Mouse (Mus musculus) heart, adult 2 months (tissue): ENCODE measurements around the gene Entpd3. TPM values are rescaled to one million over a fixed set of nuclear protein-coding genes. Genes with fewer than 3 reads are reported as not detected.
A peak's percentile ranks its signal among the peaks of the same experiment; 100 is the strongest.

ENCODE experiments used
- DNase-seq, 2 experiments: peaks; one replicate each; pipeline ENCODE4 v3.0.0; 2021
- H3K27ac ChIP-seq: fragments of 200-600 bp; 2 replicates; pipeline ENCODE4 v1.8.1; 2022
- H3K27me3 ChIP-seq: fragments of 200-500 bp; 2 replicates; pipeline ENCODE4 v1.6.1; 2012; ENCODE audit warnings: mild to moderate bottlenecking, low read length, inconsistent platforms, mixed read lengths; ENCODE audit not compliant: control insufficient read depth, insufficient read depth
- H3K36me3 ChIP-seq: fragments of 200-500 bp; 2 replicates; pipeline ENCODE4 v1.6.1; 2012; ENCODE audit warnings: low read length, inconsistent platforms; ENCODE audit not compliant: control insufficient read depth, insufficient read depth
- H3K4me1 ChIP-seq: fragments of 200-500 bp; 2 replicates; pipeline ENCODE4 v1.6.1; 2011; ENCODE audit warnings: low read length; ENCODE audit not compliant: control insufficient read depth, insufficient read depth
- H3K4me3 ChIP-seq: fragments of 200-600 bp; 2 replicates; pipeline ENCODE4 v1.8.1; 2022
- H3K79me2 ChIP-seq: fragments of 200-500 bp; replicated peaks from 2 replicates; pipeline ENCODE4 v1.6.1; 2012; ENCODE audit warnings: mild to moderate bottlenecking, inconsistent platforms, low read length, moderate library complexity, mixed read lengths; ENCODE audit not compliant: control insufficient read depth, insufficient read depth
- H3K9ac ChIP-seq: fragments of 200-500 bp; 2 replicates; pipeline ENCODE4 v1.6.1; 2012; ENCODE audit warnings: low read depth, mild to moderate bottlenecking, control low read depth, inconsistent platforms, low read length, mixed read lengths
- CTCF ChIP-seq: fragments of 200-600 bp; IDR thresholded peaks from 2 replicates; pipeline ENCODE4 v1.8.1; 2022; ENCODE audit warnings: antibody characterized with exemption, mild to moderate bottlenecking, moderate library complexity
- EP300 ChIP-seq: fragments of 200-500 bp; IDR thresholded peaks from 2 replicates; pipeline ENCODE4 v1.6.1; 2011; ENCODE audit warnings: low read depth, low read length, control low read depth; ENCODE audit not compliant: insufficient read depth
- POLR2A ChIP-seq: fragments of 200-500 bp; IDR thresholded peaks from 2 replicates; pipeline ENCODE4 v1.6.1; 2011; ENCODE audit warnings: mild to moderate bottlenecking, low read depth, low read length, control low read depth; ENCODE audit not compliant: insufficient read depth
- WGBS: fragments of 180-500 bp; shearing (Covaris S2); methylation state at CpG from one replicate; pipeline ENCODE4 v1.1.7; 2018; 5-methylcytosine and 5-hydroxymethylcytosine counted together
- intact Hi-C: fragments of 180-260 bp; cut with DNase I; formaldehyde crosslinking; loops from one replicate; pipeline ENCODE4 v1.15.1; 2025
- polyA plus RNA-seq: library from polyadenylated mRNA; depleted of rRNA; stranded (reverse); fragments of >200 nt; gene quantifications from 2 replicates; pipeline ENCODE4 v1.2.3, GENCODE M21; 2012
- total RNA-seq, 2 experiments: library from RNA; stranded (reverse); gene quantifications; 2 replicates each; pipeline ENCODE4 v1.2.3; 2021

Entpd3 gene
- total and polyA plus RNA-seq, 3 experiments: 0.07 to 0.23 TPM; not detected in 1

DNA sequence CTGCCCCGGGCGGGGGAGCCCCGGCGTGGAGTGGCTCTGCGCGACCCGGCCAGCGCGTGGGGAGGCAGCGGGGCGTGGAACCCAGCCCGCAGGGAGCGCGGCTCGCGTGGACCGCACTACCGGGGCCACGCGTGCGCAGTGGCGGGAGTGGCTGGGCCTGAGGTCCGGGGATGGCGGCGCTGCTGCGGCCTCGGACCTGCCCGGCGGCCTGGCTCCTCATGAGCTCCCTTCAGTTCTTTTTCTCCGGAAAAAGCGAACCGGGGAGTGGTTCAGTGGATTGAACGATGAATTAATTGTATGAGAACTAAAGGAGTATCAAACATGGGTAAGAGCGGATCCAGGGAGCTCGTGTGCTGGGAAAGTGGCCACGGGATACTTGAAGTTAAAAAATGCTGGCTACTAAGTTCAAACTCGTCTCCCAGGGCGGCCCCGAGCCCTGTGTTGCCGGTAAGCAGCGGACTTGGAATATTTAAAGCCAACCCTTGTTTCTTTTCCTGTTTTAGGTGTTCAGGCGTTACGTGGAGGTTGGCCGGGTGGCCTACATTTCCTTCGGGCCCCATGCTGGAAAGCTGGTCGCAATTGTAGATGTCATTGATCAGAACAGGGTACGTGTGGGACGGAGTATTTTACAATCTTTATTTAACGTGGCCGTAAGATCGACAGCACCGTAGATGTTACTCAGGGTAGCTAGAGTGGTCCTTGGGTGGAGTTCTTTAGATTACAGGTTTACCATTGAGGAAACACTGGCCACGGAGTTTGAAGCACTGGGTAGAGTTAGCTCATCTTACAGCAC is 32.2 kb downstream of the Entpd3 start:
- intact Hi-C loops: loop anchor here (2.0 to 10.0 kb wide), 3 partner anchors 75 to 883 kb away; no protein-coding TSS in a partner anchor
- under 1% methylated on average over 53 of the region's 53 CpGs for WGBS

DNA sequence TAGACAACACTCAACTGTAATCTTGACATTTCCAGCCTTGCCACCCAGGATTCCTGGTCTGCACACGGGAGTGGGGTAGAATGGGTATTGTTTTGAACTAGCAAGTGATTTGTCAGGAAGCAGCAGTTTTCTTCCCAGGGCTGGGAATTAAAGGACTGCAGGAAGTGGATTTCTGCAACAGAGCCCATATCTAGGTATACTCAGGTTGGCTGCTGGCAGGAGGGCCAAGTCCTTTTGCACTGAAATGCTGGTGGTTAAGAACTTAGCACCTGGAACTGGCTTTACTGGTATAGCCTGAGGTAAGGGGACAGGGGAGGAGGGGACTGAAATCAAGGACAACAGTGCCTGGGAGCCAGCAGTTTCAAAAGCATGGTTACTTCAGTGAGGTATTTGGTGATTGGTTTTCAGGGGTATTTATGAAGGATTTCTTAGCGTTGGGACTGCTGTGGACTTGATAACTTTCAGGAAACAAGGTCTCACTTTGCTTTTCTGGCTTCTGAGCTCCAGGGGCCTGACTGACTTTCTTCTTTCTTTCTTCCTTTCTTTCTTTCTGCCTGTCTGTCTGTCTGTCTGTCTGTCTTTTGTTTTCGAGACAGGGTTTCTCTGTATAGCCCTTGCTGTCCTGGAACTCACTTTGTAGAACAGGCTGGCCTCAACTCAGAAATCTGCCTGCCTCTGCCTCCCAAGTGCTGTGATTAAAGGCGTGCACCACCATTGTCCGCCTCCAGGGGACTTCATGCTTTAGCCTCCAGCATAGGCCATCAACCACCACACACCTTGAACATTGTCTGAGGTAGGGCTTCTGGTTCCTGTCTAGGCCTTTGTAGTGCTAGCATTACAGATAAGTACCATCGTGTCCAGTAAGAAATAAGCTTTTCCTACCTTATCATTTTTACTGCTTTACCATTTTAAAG is 36.4 kb downstream of the Entpd3 start:
- Histone ChIP-seq H3K27me3 (no peaks in the 10 kb centered on the region), H3K9ac (no peak overlapping the region), H3K4me1 (peaks cover 7% of the 10 kb centered on the region), H3K27ac (no peak overlapping the region), H3K79me2 (0 out of 2 replicates have a peak, but pooled peaks cover 1% of the 10 kb centered on the region), H3K4me3 (no peak overlapping the region), H3K36me3 (peaks cover 4% of the 10 kb centered on the region)
- intact Hi-C loops: loop anchor here (10.0 kb wide), 2 partner anchors 799 to 879 kb away; no protein-coding TSS in a partner anchor
- TF ChIP-seq POLR2A (no peak), CTCF (no peak), EP300 (no peak)
- 61% methylated on average over 6 of the region's 6 CpGs for WGBS
- DNase-seq: no peak

More for the DNA sequence above, 32.2 kb downstream of the Entpd3 start:
- peaks cover 3% of the 10 kb centered on the region for H3K4me1 ChIP-seq
- H3K4me3 ChIP-seq: peak overlapping the region; percentile 58
- TF ChIP-seq EP300 (no peak), POLR2A (no peak), CTCF (no peak)
- peak overlapping the region; percentile 83 for H3K27ac ChIP-seq
- no peaks in the 10 kb centered on the region for H3K27me3 ChIP-seq
- peaks cover 4% of the 10 kb centered on the region for H3K36me3 ChIP-seq
- DNase-seq: no peak
- 0 out of 2 replicates have a peak, but pooled peaks cover 1% of the 10 kb centered on the region for H3K79me2 ChIP-seq
- H3K9ac ChIP-seq: peak overlapping the region; percentile 99

DNA sequence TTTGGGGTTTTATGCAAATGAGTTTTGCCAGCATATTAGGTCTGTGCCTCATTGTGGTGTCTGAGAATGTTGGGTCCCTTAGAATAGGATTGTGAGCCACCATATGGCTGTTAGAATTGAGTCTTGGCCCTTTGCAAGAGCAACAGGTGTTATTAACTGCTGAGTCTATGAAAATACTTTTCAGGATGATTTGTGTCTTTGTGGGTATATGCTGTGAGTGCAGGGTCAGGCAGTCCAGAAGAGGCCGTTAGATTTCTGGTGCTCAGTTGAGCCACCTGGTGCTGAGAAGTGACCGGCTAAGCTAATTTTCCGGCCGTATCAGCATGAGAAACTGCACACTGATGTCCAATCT is 37.0 kb downstream of the Entpd3 start:
- Histone ChIP-seq H3K9ac (no peak overlapping the region), H3K79me2 (no peaks in the 10 kb centered on the region), H3K27me3 (no peaks in the 10 kb centered on the region), H3K4me3 (peak overlapping the region; percentile 74; the same call in 1 of the 2 replicates), H3K36me3 (peaks cover 4% of the 10 kb centered on the region), H3K27ac (no peak overlapping the region), H3K4me1 (peaks cover 7% of the 10 kb centered on the region)
- intact Hi-C loops: loop anchor here (10.0 kb wide), 2 partner anchors 798 to 878 kb away; no protein-coding TSS in a partner anchor
- 3% methylated on average over 4 of the region's 4 CpGs for WGBS
- no peak for DNase-seq
- TF ChIP-seq POLR2A (no peak), EP300 (no peak), CTCF (no peak)

DNA sequence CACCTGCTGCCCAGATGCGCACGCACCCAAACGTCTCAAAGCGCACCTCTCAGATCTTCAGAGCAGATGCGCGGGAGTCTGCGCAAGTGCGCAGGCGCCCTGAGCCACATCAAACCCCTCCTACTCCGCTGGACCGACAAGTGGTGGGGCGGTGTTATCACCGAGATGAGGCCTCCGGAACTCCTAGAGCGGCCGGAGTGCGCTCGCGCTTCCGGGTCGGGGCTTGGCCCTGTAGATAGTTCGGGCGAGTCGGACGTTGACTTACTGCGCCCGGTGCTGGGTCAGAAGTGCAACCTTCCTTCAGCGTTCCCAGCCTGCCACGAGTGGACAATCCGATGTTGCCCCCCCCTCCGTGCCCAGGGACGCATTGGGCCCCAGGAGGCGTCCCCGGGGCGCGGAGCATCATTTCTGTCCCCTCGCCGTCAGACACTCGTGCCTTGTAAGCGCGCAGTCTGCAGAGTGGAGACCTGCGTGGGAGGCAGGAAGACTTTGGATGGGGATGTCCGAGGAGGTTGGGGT is 37.6 kb downstream of the Entpd3 start:
- Histone ChIP-seq H3K4me3 (peak overlapping the region; percentile 74), H3K27ac (peak overlapping the region; percentile 84), H3K27me3 (no peaks in the 10 kb centered on the region), H3K9ac (peak overlapping the region; percentile 86), H3K4me1 (peaks cover 7% of the 10 kb centered on the region), H3K36me3 (peaks cover 3% of the 10 kb centered on the region), H3K79me2 (no peaks in the 10 kb centered on the region)
- DNase-seq: peak; percentile 85 to 92
- intact Hi-C loops: loop anchor here (10.0 kb wide), 2 partner anchors 798 to 878 kb away; no protein-coding TSS in a partner anchor
- WGBS: under 1% methylated on average over 43 of the region's 43 CpGs
- TF ChIP-seq POLR2A (peak; percentile 93), CTCF (no peak)

DNA sequence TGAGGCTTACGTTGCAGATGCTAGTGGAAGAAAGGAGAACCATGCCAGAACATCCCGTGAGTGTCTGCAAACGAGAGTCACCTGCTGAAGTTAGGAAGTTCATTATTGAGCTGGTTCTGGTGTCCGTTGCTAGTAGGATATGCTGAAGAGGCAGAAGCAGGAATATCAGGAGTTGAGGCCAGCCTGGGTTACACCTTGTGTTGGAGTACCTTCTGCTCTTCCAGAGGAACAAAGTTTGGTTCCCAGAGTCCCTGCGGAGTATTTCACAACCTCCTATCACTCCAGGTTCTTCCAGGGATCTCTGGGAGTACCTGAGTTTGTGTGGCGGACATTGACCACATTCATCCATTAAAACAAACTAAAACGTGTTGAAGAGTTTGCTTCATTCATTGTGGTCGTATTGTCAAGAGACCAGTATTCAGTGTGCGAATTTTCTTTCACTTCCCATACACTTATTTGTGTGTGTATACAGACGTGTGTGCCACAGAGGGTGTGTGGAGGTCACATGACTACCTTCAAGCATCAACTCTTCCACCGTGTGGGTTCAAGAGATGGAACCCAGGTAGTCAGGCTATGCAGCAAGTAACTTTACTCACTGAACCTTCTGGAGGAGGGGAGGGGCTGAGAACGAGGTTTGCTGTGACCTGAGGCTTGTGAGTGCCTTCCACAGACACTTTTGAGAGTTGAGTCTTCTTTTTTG is 38.2 kb downstream of the Entpd3 start:
- Histone ChIP-seq H3K36me3 (no peaks in the 10 kb centered on the region; the same call in none of the 2 replicates), H3K27me3 (no peaks in the 10 kb centered on the region), H3K4me1 (peaks cover 7% of the 10 kb centered on the region), H3K27ac (peak overlapping the region; percentile 84), H3K9ac (peak overlapping the region; percentile 86), H3K79me2 (no peaks in the 10 kb centered on the region), H3K4me3 (peak overlapping the region; percentile 74)
- intact Hi-C loops: loop anchor here (10.0 kb wide), 2 partner anchors 797 to 877 kb away; no protein-coding TSS in a partner anchor
- WGBS: 46% methylated on average over 12 of the region's 12 CpGs
- DNase-seq: no peak
- TF ChIP-seq POLR2A (no peak), CTCF (no peak), EP300 (no peak)
